Mouse (Mus musculus) megakaryocyte, embryonic 14.5 days (primary cell): ENCODE data around the gene Rpn1.

ENCODE experiments used
- FLI1 ChIP-seq: IDR thresholded peaks from 2 replicates; pipeline ENCODE4 v1.6.1; 2012; ENCODE audit warnings: low read length, inconsistent platforms, mixed read lengths
- GATA1 ChIP-seq: IDR thresholded peaks from 3 replicates; pipeline ENCODE4 v1.6.1; 2012; ENCODE audit warnings: mixed read lengths, low read length, inconsistent platforms, borderline replicate concordance

DNA sequence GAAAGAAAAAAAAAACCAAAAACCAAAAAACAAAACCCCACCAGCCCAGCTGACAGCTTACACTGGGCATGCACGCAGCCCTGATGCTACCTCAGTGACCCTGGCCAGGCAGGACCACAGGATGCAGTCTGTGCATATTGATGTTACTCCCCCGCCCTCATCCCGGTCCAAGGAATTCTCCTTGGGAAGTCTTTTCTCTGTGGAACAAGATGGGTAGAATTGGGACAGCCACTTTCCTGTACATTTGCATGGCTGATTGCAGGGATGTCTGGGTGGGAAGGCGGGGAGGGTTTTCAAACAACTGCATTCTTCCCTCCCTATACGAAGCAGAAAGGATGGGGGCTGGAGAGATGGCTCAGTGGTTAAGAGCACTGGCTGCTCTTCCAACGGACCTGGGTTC is 68.7 kb downstream of the Rpn1 start:
- TF ChIP-seq GATA1 (no peak), FLI1 (no peak)
